Comparison of ENCODE assay signal across 13 mouse cellular contexts in genomic region chr1:59566281-59566680, GRCm38 (mm10). TPM values are rescaled to one million over a fixed set of nuclear protein-coding genes. Genes with fewer than 3 reads are reported as not detected.
"Had no signal": no experiment of that assay in that cellular context is flagged by ENCODE, and none has a peak within 500 bp of the region (broad histone marks: within the 10 kb centered on the region; RNA-seq: fewer than 3 reads in every experiment).

No protein-coding gene starts in this region.

- H3K27me3 ChIP-seq: limb, embryonic 15.5 days; liver, embryonic 12.5 days; neural tube, embryonic 13.5 days had no signal

- H3K4me2 ChIP-seq: limb, embryonic 15.5 days; liver, embryonic 12.5 days; lung, embryonic 14.5 days; neural tube, embryonic 13.5 days had no signal

- H3K36me3 ChIP-seq: limb, embryonic 15.5 days; liver, embryonic 12.5 days; neural tube, embryonic 13.5 days had no signal

- H3K9ac ChIP-seq: limb, embryonic 15.5 days; liver, embryonic 12.5 days; lung, embryonic 14.5 days; neural tube, embryonic 13.5 days had no signal

- H3K4me1 ChIP-seq: liver, embryonic 12.5 days; midbrain, embryonic 10.5 days; neural tube, embryonic 13.5 days had no signal

- DNase-seq: kidney, adult 2 months; kidney, postnatal 25 days; lung, embryonic 14.5 days; lung, postnatal 10 days; lung, postnatal 4 days; retina, postnatal 1 day had no signal

- H3K27ac ChIP-seq: limb, embryonic 15.5 days; liver, embryonic 12.5 days; midbrain, embryonic 10.5 days; neural tube, embryonic 13.5 days; stomach, postnatal 0 days had no signal

- H3K4me3 ChIP-seq: limb, embryonic 15.5 days; liver, embryonic 12.5 days; midbrain, embryonic 10.5 days; neural tube, embryonic 13.5 days had no signal

- H3K9me3 ChIP-seq: limb, embryonic 15.5 days; liver, embryonic 12.5 days; neural tube, embryonic 13.5 days had no signal

- ATAC-seq: liver, embryonic 12.5 days; midbrain, embryonic 16.5 days had no signal

RNA-seq across cellular contexts. Expression of gene Gm973, which starts 50.2 kb away (rescaled TPM):
- polyA plus RNA-seq: liver, embryonic 12.5 days; liver, embryonic 16.5 days; lung, embryonic 14.5 days had no signal
